In genomic region chr6:115678012-115678411, GRCm38 (mm10) we compare ENCODE assay signal across 17 mouse cellular contexts.
"Had no signal": no experiment of that assay in that cellular context is flagged by ENCODE, and none has a peak within 500 bp of the region (broad histone marks: within the 10 kb centered on the region; RNA-seq: fewer than 3 reads in every experiment).

No protein-coding gene starts in this region.

- H3K36me3 ChIP-seq: midbrain, embryonic 10.5 days; midbrain, embryonic 12.5 days; neural tube, embryonic 13.5 days; neural tube, embryonic 15.5 days had no signal

- H3K27ac ChIP-seq: midbrain, embryonic 10.5 days; midbrain, embryonic 12.5 days had no signal

- H3K27me3 ChIP-seq: neural tube, embryonic 13.5 days; neural tube, embryonic 15.5 days had no signal

- DNase-seq: lung, postnatal 10 days; lung, postnatal 4 days; midbrain, embryonic 14.5 days; retina, postnatal 1 day; right cerebral cortex, adult 18-20 months; right cerebral cortex, postnatal 25 days; right cerebral cortex, postnatal 4 days; spleen, adult 18-20 months; thymus, adult 18-20 months; thymus, postnatal 14 days; thymus, postnatal 36 days had no signal

- H3K9ac ChIP-seq: lung, embryonic 14.5 days; midbrain, embryonic 12.5 days; neural tube, embryonic 13.5 days; neural tube, embryonic 15.5 days had no signal

- ATAC-seq: midbrain, embryonic 16.5 days had no signal

- H3K9me3 ChIP-seq: midbrain, embryonic 10.5 days; midbrain, embryonic 12.5 days; neural tube, embryonic 13.5 days; neural tube, embryonic 15.5 days had no signal
